Mouse (Mus musculus) central nervous system, embryonic 14 days (tissue): Measurements from ENCODE around the gene Tmem222. TPM values are rescaled to one million over a fixed set of nuclear protein-coding genes. Genes with fewer than 3 reads are reported as not detected.

Experiments used
- polyA plus RNA-seq: library from polyadenylated mRNA; depleted of rRNA; stranded (reverse); fragments of >200 nt; gene quantifications from 2 replicates; pipeline ENCODE4 v1.2.3, GENCODE M21; 2012; rRNA removed

The Tmem222 gene
- polyA plus RNA-seq, result 120 and 131 TPM in 2 replicates

DNA sequence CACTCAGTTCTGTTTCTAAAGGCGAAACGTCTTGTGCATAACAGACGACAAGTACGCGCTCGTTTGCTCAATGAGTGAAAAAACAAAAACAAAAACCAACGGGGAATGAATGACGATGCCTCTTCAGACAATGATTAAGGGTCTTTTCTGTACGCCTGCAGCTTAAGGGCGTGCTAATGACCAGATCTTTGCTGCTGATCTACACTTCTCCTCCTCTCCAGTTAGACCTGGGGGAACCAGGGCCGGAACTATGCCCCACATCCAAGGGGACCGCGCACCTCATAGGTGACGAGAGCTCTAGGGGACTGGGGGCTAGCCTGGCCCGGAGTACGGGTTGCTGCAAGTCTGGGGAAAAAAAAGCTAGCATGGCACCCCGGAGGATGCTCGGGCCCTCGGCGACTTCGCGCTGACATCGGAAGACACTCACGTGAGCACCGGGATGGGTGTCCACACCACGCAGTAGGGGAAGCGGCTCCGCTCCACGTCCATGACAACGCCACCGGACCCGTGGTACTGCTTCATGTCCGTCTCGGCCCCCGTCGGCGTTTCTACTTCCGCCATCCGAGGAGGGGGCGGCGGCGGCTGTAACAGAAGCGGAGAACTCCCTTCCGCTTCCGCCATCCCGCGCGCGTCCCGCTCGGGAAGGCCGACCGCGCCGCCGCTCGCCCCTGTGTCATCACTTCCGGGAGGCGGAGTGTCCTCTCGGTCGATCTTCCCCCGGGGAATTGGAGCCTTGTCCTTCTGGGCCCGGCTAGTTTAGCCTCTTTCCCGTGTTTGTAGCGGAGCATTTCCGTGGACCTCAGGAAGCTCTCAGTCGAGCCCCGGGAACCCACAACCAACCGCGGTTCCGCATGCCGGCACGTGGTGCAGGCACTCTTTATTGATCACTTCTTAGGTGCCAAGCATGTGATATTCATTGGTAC, at the start of gene Tmem222:
TSS of gene Tmem222 (minus strand) at position 689 of the 923 bp plus-strand sequence.

DNA sequence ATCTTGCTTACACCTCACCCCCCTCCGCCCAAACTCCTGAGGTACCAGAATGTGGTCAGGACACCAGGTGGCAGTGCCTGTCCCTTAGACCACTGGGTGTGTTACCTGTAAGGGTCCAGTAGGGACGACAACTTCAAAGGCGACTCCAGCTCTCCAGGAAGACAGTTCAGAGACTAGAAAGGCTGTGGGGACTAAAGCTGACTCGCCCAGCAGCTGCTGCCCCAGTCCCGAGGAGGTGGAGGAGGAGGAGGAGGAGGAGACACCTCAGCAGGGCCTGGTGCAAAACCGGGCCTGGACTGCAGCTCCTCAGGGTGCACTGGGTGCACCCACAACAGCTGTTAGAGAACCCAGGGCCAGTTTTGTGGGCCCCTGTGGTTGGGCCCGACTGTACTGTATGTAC, 14.7 kb downstream of the Tmem222 start, which contains the start of gene Sytl1:
TSS of gene Sytl1 (minus strand) at position 232 of the 400 bp plus-strand sequence.

DNA sequence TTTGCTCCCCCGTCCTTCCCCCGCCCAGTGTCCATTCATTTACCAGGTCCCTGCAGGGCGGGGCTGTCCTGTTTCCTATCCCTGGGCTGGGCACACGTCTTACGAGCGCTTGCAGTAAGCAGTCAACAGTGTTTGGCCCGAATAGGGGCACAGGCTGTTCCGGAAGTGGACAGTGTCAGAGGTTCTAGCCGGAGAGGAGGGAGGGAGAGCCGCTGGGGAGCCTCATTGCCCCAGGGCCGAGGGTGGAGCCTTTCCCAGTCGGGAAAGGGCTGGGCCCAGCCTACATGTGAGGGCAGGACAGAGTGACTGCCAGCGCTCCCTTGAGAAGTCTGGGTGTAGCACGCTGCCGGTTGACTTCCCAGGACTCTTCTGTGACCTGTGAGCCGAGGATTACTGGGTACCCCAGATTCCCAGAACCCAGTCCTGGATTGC, 37.1 kb downstream of the Tmem222 start, which contains the start of gene Map3k6:
TSS of gene Map3k6 (plus strand) at position 329 of the 432 bp plus-strand sequence.

Other genes with a start within 250 kb of the Tmem222 start
- gene Wasf2, start 147.3 kb downstream of the Tmem222 start, polyA plus RNA-seq, result 21.4 and 26.3 TPM in 2 replicates
- gene Cd164l2, start 65.7 kb downstream of the Tmem222 start, polyA plus RNA-seq, result 0.75 and 1.6 TPM in 2 replicates
- 1.1 and 1.5 TPM in 2 replicates for gene Gpr3, start 65.3 kb downstream of the Tmem222 start, polyA plus RNA-seq
- 1.9 and 2.5 TPM in 2 replicates for gene Map3k6, start 37.0 kb downstream of the Tmem222 start, polyA plus RNA-seq
- gene Sytl1, start 14.7 kb downstream of the Tmem222 start, polyA plus RNA-seq, result 1.3 and 1.8 TPM in 2 replicates
- gene Wdtc1, start 75.7 kb upstream of the Tmem222 start, polyA plus RNA-seq, result 35.0 and 35.1 TPM in 2 replicates
- gene Slc9a1, start 91.9 kb upstream of the Tmem222 start, polyA plus RNA-seq, result 25.2 and 28.1 TPM in 2 replicates
- 0.17 and 0.44 TPM in 2 replicates for gene Tent5b, start 202.3 kb upstream of the Tmem222 start, polyA plus RNA-seq
- 8.0 and 8.1 TPM in 2 replicates for gene Trnp1, start 220.8 kb upstream of the Tmem222 start, polyA plus RNA-seq
- 0.16 and 1.6 TPM in 2 replicates for gene Kdf1, start 241.2 kb upstream of the Tmem222 start, polyA plus RNA-seq